In the genomic region with DNA sequence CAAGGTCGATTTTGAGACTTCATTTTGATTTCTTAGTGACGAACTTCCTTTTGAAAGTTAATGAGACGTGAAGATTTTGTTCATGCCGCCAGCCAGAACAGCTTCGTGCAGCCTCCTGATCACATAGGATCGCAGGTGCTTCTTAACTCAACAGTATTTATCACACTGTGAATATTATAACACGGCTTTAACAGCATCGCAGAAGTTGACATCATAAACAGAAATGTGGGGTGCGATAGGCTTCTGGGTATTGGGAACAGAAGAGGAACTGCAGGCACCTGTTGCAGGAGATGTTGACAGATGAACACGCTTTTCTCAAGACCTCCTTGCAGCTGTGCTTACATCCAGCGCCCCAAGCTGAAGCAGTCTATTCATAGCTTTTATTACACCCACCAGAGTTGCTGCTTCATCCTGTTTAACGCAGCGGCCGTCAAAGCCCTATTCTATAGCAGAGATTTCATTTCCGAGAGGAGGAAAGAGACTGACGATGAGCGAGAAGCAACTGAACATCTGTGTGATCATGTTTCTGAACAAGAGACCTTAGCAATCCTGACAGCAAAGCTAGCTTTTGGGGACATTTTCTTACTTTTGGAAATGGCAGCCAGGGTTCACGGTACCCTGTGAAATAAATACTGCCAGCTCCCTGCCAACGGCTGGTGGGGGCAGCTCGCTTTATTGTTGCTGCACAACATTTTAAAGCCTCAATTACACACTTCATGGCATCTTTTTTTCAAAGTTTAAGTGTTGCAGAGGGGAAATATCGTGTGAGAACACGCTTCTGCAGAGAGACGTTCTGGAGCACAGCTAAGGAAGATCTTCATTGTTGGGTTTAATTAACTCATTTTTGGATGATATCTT, we compare ENCODE assay signal across 11 mouse cellular contexts. TPM values are rescaled to one million over a fixed set of nuclear protein-coding genes. Genes with fewer than 3 reads are reported as not detected.
A peak's percentile ranks its signal among the peaks of the same experiment; 100 is the strongest.
DNase-seq lines count a peak whose midpoint lies in the region; ATAC-seq and TF ChIP-seq lines count a peak whose summit lies in the region.
"Had no signal": no experiment of that assay in that cellular context is flagged by ENCODE, and none has a peak within 500 bp of the region (broad histone marks: within the 10 kb centered on the region; RNA-seq: fewer than 3 reads in every experiment).

No protein-coding gene starts in this region.

- no peaks in the 10 kb centered on the region for H3K36me3 ChIP-seq in kidney, postnatal 0 days (ENCODE audit: insufficient read depth, low read length)
- no peaks in the 10 kb centered on the region for H3K36me3 ChIP-seq in embryonic facial prominence, embryonic 15.5 days
- H3K36me3 ChIP-seq in hindbrain, embryonic 16.5 days (ENCODE audit: control insufficient read depth, insufficient read depth, low read length) = no peaks in the 10 kb centered on the region
- no peaks in the 10 kb centered on the region for H3K36me3 ChIP-seq in neural tube, embryonic 13.5 days
- no peaks in the 10 kb centered on the region for H3K36me3 ChIP-seq in thymus, adult 2 months (ENCODE audit: control insufficient read depth, insufficient read depth, low read length)

- 0 out of 2 replicates have a peak overlapping the region, but pooled peaks have one; percentile 18 for H3K9ac ChIP-seq in kidney, postnatal 0 days (ENCODE audit: low read depth, low read length)
- H3K9ac ChIP-seq in embryonic facial prominence, embryonic 15.5 days = no peak overlapping the region
- H3K9ac ChIP-seq in hindbrain, embryonic 16.5 days (ENCODE audit: low read depth, low read length) = no peak overlapping the region
- no peak overlapping the region for H3K9ac ChIP-seq in neural tube, embryonic 13.5 days

- TF ChIP-seq CTCF in kidney, postnatal 0 days (IDR thresholded peaks at IDR 0.05; ENCODE audit: low read depth) = no peak
- no peak for TF ChIP-seq CTCF in thymus, adult 2 months (IDR thresholded peaks at IDR 0.05; ENCODE audit: borderline replicate concordance, control insufficient read depth, extremely low read depth, insufficient read depth, low read length, poor library complexity)

- no peak overlapping the region for H3K4me3 ChIP-seq in kidney, postnatal 0 days (replicated peaks; ENCODE audit: low read depth, low read length)
- no peak overlapping the region for H3K4me3 ChIP-seq in embryonic facial prominence, embryonic 15.5 days (replicated peaks)
- peak overlapping the region; percentile 22 for H3K4me3 ChIP-seq in hindbrain, embryonic 16.5 days (ENCODE audit: low read length)
- peak overlapping the region; percentile 8 for H3K4me3 ChIP-seq in neural tube, embryonic 13.5 days
- H3K4me3 ChIP-seq in thymus, adult 2 months (ENCODE audit: control insufficient read depth, insufficient read depth, low read length) = no peak overlapping the region

- WGBS in kidney, postnatal 0 days = 35% methylated on average over 23 of the region's 23 CpGs
- WGBS in embryonic facial prominence, embryonic 15.5 days = 53% methylated on average over 23 of the region's 23 CpGs
- WGBS in hindbrain, embryonic 16.5 days = 40% methylated on average over 23 of the region's 23 CpGs
- WGBS in neural tube, embryonic 13.5 days = 21% methylated on average over 23 of the region's 23 CpGs
- WGBS in thymus, adult 2 months = 46% methylated on average over 23 of the region's 23 CpGs

- no peak overlapping the region for H3K27ac ChIP-seq in kidney, postnatal 0 days
- H3K27ac ChIP-seq in embryonic facial prominence, embryonic 15.5 days (replicated peaks) = no peak overlapping the region
- H3K27ac ChIP-seq in hindbrain, embryonic 16.5 days (ENCODE audit: low read depth, low read length) = no peak overlapping the region
- no peak overlapping the region for H3K27ac ChIP-seq in neural tube, embryonic 13.5 days (replicated peaks)
- no peak overlapping the region for H3K27ac ChIP-seq in thymus, adult 2 months (ENCODE audit: control insufficient read depth, insufficient read depth, low read length)

- H3K9me3 ChIP-seq in kidney, postnatal 0 days (replicated peaks; ENCODE audit: low read length) = peaks cover 5% of the 10 kb centered on the region; the same call in 1 of the 2 replicates
- no peaks in the 10 kb centered on the region for H3K9me3 ChIP-seq in embryonic facial prominence, embryonic 15.5 days (replicated peaks)
- peaks cover 4% of the 10 kb centered on the region for H3K9me3 ChIP-seq in hindbrain, embryonic 16.5 days (ENCODE audit: control insufficient read depth, low read length)
- no peaks in the 10 kb centered on the region for H3K9me3 ChIP-seq in neural tube, embryonic 13.5 days

- no peaks in the 10 kb centered on the region; the same call in 1 of the 2 replicates for H3K4me1 ChIP-seq in kidney, postnatal 0 days (replicated peaks; ENCODE audit: insufficient read depth, low read length)
- no peaks in the 10 kb centered on the region for H3K4me1 ChIP-seq in embryonic facial prominence, embryonic 15.5 days
- H3K4me1 ChIP-seq in hindbrain, embryonic 16.5 days (ENCODE audit: control insufficient read depth, insufficient read depth, low read depth, low read length) = peaks cover 7% of the 10 kb centered on the region
- peaks cover 13% of the 10 kb centered on the region for H3K4me1 ChIP-seq in neural tube, embryonic 13.5 days (replicated peaks)
- no peaks in the 10 kb centered on the region for H3K4me1 ChIP-seq in thymus, adult 2 months (replicated peaks; ENCODE audit: control insufficient read depth, insufficient read depth, low read length)

- peak; percentile 32 for DNase-seq in kidney, postnatal 0 days (ENCODE audit: low spot score)
- DNase-seq in kidney, adult 9 months = no peak
- no peak for DNase-seq in thymus, adult 2 months
- DNase-seq in adrenal gland, postnatal 14 days = no peak
- DNase-seq in natural killer cell, adult 2 months (ENCODE audit: low spot score in 2 of 2) = no peak
- DNase-seq: cerebellum, adult 11 months; heart, adult 18-20 months had no signal

- no peaks in the 10 kb centered on the region for H3K27me3 ChIP-seq in kidney, postnatal 0 days (ENCODE audit: insufficient read depth, low read length)
- H3K27me3 ChIP-seq in embryonic facial prominence, embryonic 15.5 days = no peaks in the 10 kb centered on the region
- no peaks in the 10 kb centered on the region for H3K27me3 ChIP-seq in hindbrain, embryonic 16.5 days (replicated peaks; ENCODE audit: control insufficient read depth, insufficient read depth, low read length)
- no peaks in the 10 kb centered on the region for H3K27me3 ChIP-seq in neural tube, embryonic 13.5 days
- H3K27me3 ChIP-seq in thymus, adult 2 months (ENCODE audit: control insufficient read depth, insufficient read depth, low read length) = no peaks in the 10 kb centered on the region

- H3K4me2 ChIP-seq in kidney, postnatal 0 days (ENCODE audit: low read length) = peak overlapping the region; percentile 33
- H3K4me2 ChIP-seq in embryonic facial prominence, embryonic 15.5 days (replicated peaks) = 0 out of 2 replicates have a peak overlapping the region, but pooled peaks have one; percentile 12
- H3K4me2 ChIP-seq in hindbrain, embryonic 16.5 days (ENCODE audit: low read length) = peak overlapping the region; percentile 53
- H3K4me2 ChIP-seq in neural tube, embryonic 13.5 days = peak overlapping the region; percentile 49

- ATAC-seq in kidney, postnatal 0 days (replicated peaks; ENCODE audit: low FRiP score, low read depth) = no peak; the same call in 1 of the 2 replicates
- ATAC-seq in embryonic facial prominence, embryonic 15.5 days (ENCODE audit: insufficient number of reproducible peaks, low FRiP score, low TSS enrichment, low read depth) = no peak
- ATAC-seq in hindbrain, embryonic 16.5 days = peak; percentile 83
- ATAC-seq in neural tube, embryonic 13.5 days (ENCODE audit: low read depth) = peak; percentile 77

- TF ChIP-seq POLR2A in thymus, adult 2 months (IDR thresholded peaks at IDR 0.05; ENCODE audit: control insufficient read depth, extremely low read depth, insufficient read depth, low read length, poor library complexity) = no peak

RNA-seq across cellular contexts. Expression of a gene that starts 12.3 kb away (rescaled TPM):
- polyA plus RNA-seq in kidney, postnatal 0 days (2015; fragmentation: Nextera tagmentation; extraction: Ambion mirVana) = 12.0 and 12.4 TPM in 2 replicates
- 29.5 and 29.8 TPM in 2 replicates for polyA plus RNA-seq in embryonic facial prominence, embryonic 15.5 days (2015; fragmentation: Nextera tagmentation; extraction: Ambion mirVana)
- polyA plus RNA-seq in hindbrain, embryonic 16.5 days (2015; fragmentation: Nextera tagmentation; extraction: Ambion mirVana) = 9.7 and 10.2 TPM in 2 replicates
- polyA plus RNA-seq in neural tube, embryonic 13.5 days (2015; fragmentation: Nextera tagmentation; extraction: Ambion mirVana) = 15.9 and 17.8 TPM in 2 replicates
- polyA plus RNA-seq in thymus, adult 2 months (2012; rRNA removed) = 0.59 and 2.3 TPM in 2 replicates
- 0.52 and 0.53 TPM in 2 replicates for total RNA-seq in adrenal gland, postnatal 14 days (2021)
- total RNA-seq: hematopoietic stem cell, adult 5-6 weeks had no signal

Comparison
In these comparisons a context has a peak if more than half of its experiments do, and no peak if none do; other contexts are left out.
1. ATAC-seq: peak in hindbrain, embryonic 16.5 days (single experiment) and neural tube, embryonic 13.5 days (single experiment); none in kidney, postnatal 0 days (single experiment) and embryonic facial prominence, embryonic 15.5 days (single experiment).
2. H3K4me3 ChIP-seq: peak in hindbrain, embryonic 16.5 days (single experiment) and neural tube, embryonic 13.5 days (single experiment); none in kidney, postnatal 0 days (single experiment), embryonic facial prominence, embryonic 15.5 days (single experiment) and thymus, adult 2 months (single experiment).
3. Peak in every context shown above with its lines, with median percentiles within 50 percentile points of each other: H3K4me2 ChIP-seq.